Comparison of ENCODE assay signal across 8 mouse cellular contexts in genomic region chr1:135563781-135564414, GRCm38 (mm10). TPM values are rescaled to one million over a fixed set of nuclear protein-coding genes. Genes with fewer than 3 reads are reported as not detected.
DNase-seq lines count a peak whose midpoint lies in the region; ATAC-seq lines count a peak whose summit lies in the region.

No protein-coding gene starts in this region.

- H3K9ac ChIP-seq in hindbrain, embryonic 13.5 days: peak overlapping the region; percentile 43; the same call in 1 of the 2 replicates
- H3K9ac ChIP-seq in limb, embryonic 13.5 days: no peak overlapping the region

- DNase-seq in adrenal gland, postnatal 10 days: peak; percentile 45
- DNase-seq in adrenal gland, postnatal 25 days: no peak
- peak; percentile 74 for DNase-seq in ZHBTc4 (ENCODE audit: low read depth, low spot score)
- DNase-seq in retina, embryonic 14.5 days (ENCODE audit: low spot score): no peak
- no peak for DNase-seq in MN1 (ENCODE audit: low spot score)

- H3K4me3 ChIP-seq in hindbrain, embryonic 13.5 days: no peak overlapping the region
- H3K4me3 ChIP-seq in limb, embryonic 13.5 days: no peak overlapping the region

- H3K27me3 ChIP-seq in hindbrain, embryonic 13.5 days: no peaks in the 10 kb centered on the region
- no peaks in the 10 kb centered on the region for H3K27me3 ChIP-seq in limb, embryonic 13.5 days

- peak overlapping the region; percentile 89 for H3K27ac ChIP-seq in hindbrain, embryonic 13.5 days
- H3K27ac ChIP-seq in limb, embryonic 13.5 days: no peak overlapping the region

- 0 out of 2 replicates have a peak, but pooled peaks have one; percentile 6 for ATAC-seq in hindbrain, embryonic 13.5 days (ENCODE audit: low FRiP score)
- ATAC-seq in limb, embryonic 13.5 days (ENCODE audit: low FRiP score, low read depth): peak; percentile 62
- no peak for ATAC-seq in megakaryocyte progenitor cell, adult 5-6 weeks (replicated peaks; ENCODE audit: poor library complexity)

- peaks cover 5% of the 10 kb centered on the region; the same call in 1 of the 2 replicates for H3K36me3 ChIP-seq in hindbrain, embryonic 13.5 days
- no peaks in the 10 kb centered on the region for H3K36me3 ChIP-seq in limb, embryonic 13.5 days

- H3K4me2 ChIP-seq in hindbrain, embryonic 13.5 days: no peak overlapping the region
- peak overlapping the region; percentile 35 for H3K4me2 ChIP-seq in limb, embryonic 13.5 days (replicated peaks)

- peaks cover 87% of the 10 kb centered on the region for H3K4me1 ChIP-seq in hindbrain, embryonic 13.5 days (replicated peaks)
- H3K4me1 ChIP-seq in limb, embryonic 13.5 days: peaks cover 67% of the 10 kb centered on the region

- 43% methylated on average over 9 of the region's 9 CpGs for WGBS in hindbrain, embryonic 13.5 days
- WGBS in limb, embryonic 13.5 days: 20% methylated on average over 9 of the region's 9 CpGs

- H3K9me3 ChIP-seq in hindbrain, embryonic 13.5 days: no peaks in the 10 kb centered on the region
- H3K9me3 ChIP-seq in limb, embryonic 13.5 days: no peaks in the 10 kb centered on the region

RNA-seq across cellular contexts. Expression of gene Nav1, which starts 43.2 kb away (rescaled TPM):
- total RNA-seq in adrenal gland, postnatal 10 days (2021): 10 to 100 TPM; 20.8 to 35.2 TPM
- 16.4 and 20.0 TPM in 2 replicates for total RNA-seq in adrenal gland, postnatal 25 days (2021)
- 42.3 and 42.6 TPM in 2 replicates for polyA plus RNA-seq in hindbrain, embryonic 13.5 days (2015; fragmentation: Nextera tagmentation; extraction: Ambion mirVana)
- polyA plus RNA-seq in limb, embryonic 13.5 days (2015; fragmentation: Nextera tagmentation; extraction: Ambion mirVana): 12.8 and 15.0 TPM in 2 replicates
- total RNA-seq in megakaryocyte progenitor cell, adult 5-6 weeks (2015): 15.7 and 16.9 TPM in 2 replicates
- total RNA-seq in megakaryocyte progenitor cell, adult 5-6 weeks (2017): 2.0 and 2.8 TPM in 2 replicates

Comparison
In these comparisons a context has a peak if more than half of its experiments do, and no peak if none do; other contexts are left out.
1. DNase-seq: peak in adrenal gland, postnatal 10 days (single experiment) and ZHBTc4 (single experiment); none in adrenal gland, postnatal 25 days (single experiment), retina, embryonic 14.5 days (single experiment) and MN1 (single experiment).